Mouse (Mus musculus) left cerebral cortex, postnatal 4 days (tissue): ENCODE data around the gene Psd4. TPM values are rescaled to one million over a fixed set of nuclear protein-coding genes. Genes with fewer than 3 reads are reported as not detected.

Source experiments
- DNase-seq: peaks from one replicate; pipeline ENCODE4 v3.0.0-alpha.2; 2022
- intact Hi-C: fragments of 180-260 bp; cut with DNase I; formaldehyde crosslinking; loops from one replicate; pipeline ENCODE4 v1.15.1; 2025
- total RNA-seq, 2 experiments: library from RNA; stranded (reverse); gene quantifications; 2 replicates each; pipeline ENCODE4 v1.2.3; 2021

The Psd4 gene
- total RNA-seq, 2 experiments from 2014 or later = 0.83 to 2.9 TPM

- intact Hi-C loops = no loop called here
- DNase-seq = peak; percentile 82
Measured at GRCm38 (mm10) chr2:24427866-24428675, 60.7 kb downstream of the Psd4 start.

DNA sequence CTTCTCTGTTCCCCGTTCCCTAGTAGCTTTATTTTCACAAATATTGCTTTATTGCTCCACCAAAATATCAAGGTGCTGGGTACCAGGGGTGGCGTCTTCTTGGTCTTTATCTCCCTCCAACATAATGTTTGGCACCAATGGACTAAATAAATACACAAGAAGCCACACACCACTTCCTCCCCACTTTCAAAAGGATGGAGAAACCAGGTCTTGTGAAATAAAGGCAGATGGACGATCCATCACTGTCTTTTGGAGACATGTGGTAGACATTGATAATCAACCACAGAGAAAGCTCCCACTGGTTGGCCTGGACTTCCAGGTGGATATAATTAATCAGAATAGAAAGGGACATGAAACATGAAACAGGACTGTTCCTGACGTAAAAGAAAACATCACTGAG is 62.4 kb downstream of the Psd4 start:
- no peak for DNase-seq
- intact Hi-C loops = no loop called here

DNA sequence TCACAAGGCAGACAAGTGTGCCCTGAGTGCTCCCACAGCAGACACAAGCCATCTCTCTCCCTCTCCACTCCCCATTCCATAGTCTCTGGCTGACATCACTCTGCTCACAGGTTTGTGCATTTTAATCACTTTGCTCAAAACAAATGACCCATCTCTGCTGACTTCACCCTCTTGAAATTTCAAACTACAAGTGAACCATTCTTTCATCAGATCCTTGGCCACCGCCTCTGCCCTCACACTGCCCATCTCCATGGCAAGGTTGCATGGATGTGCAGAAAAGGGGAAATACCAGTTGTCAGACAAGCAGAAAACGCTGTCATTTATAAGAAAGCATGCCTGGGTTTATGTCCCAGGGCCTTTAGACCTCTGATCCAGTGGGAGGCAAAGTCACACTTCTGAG is 67.3 kb downstream of the Psd4 start:
- intact Hi-C loops = no loop called here
- no peak for DNase-seq

GRCm38 (mm10) chr2:24435699-24436098 is 68.3 kb downstream of the Psd4 start:
- intact Hi-C loops = no loop called here
- DNase-seq = no peak

- DNase-seq = no peak
- intact Hi-C loops = no loop called here
Measured at GRCm38 (mm10) chr2:24440056-24440455, 72.7 kb downstream of the Psd4 start.

DNA sequence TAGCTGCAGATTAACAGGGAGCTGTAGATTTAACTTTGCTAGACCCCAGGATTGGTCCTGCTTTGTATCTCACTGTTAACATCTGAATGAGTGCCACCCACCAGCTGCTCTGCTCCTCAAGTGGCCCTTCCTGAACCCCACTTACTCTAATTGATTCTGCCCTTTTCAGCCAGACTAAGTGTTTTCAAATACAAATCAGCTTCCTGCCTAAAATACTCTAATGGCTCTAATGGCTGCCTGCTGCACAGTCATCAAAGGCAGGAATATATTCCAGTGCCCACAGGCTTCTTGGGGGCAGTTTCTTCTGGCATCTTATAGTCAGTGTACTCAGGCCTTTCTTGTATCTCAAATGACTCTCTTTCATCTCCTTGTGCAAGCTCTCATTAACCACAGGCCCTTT is 74.5 kb downstream of the Psd4 start:
- intact Hi-C loops = no loop called here
- no peak for DNase-seq

DNA sequence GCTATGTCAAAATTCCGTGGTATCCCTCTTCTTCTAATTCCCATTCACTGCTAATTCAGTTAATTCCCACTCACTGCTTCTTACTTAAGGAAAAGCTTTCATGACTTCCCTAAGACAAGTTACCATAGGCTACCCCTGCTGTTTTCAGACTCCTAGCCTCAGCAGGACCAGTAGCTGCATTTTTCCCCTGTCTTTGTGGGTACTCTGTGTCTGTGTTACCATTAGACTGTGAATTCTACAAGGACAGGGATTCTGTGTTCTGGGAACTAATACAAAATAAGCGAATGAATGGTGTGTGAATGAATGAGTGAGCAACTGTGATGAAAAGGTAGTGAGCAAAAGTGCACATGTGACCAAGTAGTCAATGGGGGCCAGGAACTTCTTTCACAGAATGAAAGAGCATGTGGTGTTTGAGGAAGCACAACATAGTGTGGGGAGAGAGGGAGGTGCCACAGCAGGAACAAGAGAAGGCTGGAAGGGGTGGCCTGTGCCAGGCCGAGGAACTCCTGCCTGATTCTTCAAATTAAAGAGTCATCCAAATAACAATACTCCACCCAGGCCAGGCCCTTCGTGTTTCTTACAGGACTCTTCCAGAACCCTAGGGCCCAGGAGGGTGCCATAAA is 75.0 kb downstream of the Psd4 start:
- no peak for DNase-seq
- intact Hi-C loops = no loop called here

DNA sequence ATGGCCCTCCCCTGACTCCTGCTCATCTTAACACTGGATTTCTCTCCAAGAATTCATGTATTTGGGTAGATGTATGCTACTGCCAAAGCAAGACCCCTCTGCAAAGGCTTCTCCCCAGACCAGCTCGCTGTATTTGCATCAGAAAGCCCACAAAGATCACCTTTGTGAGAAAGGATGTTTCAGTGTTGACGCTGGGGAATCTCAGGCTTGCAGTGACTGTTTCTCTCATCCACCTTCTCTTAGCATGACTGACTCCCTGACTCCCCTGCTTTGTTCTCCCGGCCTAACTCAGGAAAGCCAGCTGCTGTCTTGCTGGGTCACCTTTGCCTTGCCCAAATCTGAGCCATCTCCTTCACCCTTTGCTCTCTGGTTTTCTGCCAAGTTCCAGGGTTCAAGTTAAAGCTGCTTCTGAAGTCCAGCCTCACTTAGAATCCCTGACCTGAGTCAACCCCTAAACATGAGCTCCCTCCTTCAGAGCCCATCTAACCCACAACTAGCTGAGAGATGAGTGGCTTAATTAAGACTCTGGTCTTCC is 75.9 kb downstream of the Psd4 start:
- no peak for DNase-seq
- intact Hi-C loops = no loop called here

GRCm38 (mm10) chr2:24449111-24449510 is 81.7 kb downstream of the Psd4 start:
- intact Hi-C loops = no loop called here

DNA sequence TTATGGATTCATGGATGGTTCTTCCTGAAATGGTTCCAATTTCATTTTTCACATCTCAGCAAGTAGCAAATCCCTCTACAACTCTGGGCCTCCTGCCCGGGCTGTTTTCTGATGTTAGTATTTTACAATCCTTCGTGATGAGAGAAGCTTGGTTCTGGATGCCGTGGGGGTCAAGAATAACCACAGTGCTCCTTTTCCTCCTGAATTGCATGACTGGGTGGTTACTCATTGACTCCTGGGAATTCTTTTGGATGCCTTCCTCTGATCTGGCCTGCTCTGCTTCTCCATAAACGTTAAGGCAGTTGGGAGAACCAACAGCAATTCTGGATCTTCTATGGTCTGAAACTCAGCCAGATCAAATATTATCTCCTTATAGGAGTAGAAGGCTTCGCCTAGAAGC is 85.8 kb downstream of the Psd4 start:
- DNase-seq = no peak
- intact Hi-C loops = no loop called here

More at GRCm38 (mm10) chr2:24449111-24449510, 81.7 kb downstream of the Psd4 start:
- no peak for DNase-seq

- DNase-seq = no peak
- intact Hi-C loops = no loop called here
Measured at GRCm38 (mm10) chr2:24454429-24455011, 87.1 kb downstream of the Psd4 start.

- intact Hi-C loops = no loop called here
Measured at GRCm38 (mm10) chr2:24455057-24455855, 87.9 kb downstream of the Psd4 start.

GRCm38 (mm10) chr2:24456841-24457240 is 89.5 kb downstream of the Psd4 start:
- DNase-seq = no peak
- intact Hi-C loops = no loop called here

More at GRCm38 (mm10) chr2:24455057-24455855, 87.9 kb downstream of the Psd4 start:
- no peak for DNase-seq

DNA sequence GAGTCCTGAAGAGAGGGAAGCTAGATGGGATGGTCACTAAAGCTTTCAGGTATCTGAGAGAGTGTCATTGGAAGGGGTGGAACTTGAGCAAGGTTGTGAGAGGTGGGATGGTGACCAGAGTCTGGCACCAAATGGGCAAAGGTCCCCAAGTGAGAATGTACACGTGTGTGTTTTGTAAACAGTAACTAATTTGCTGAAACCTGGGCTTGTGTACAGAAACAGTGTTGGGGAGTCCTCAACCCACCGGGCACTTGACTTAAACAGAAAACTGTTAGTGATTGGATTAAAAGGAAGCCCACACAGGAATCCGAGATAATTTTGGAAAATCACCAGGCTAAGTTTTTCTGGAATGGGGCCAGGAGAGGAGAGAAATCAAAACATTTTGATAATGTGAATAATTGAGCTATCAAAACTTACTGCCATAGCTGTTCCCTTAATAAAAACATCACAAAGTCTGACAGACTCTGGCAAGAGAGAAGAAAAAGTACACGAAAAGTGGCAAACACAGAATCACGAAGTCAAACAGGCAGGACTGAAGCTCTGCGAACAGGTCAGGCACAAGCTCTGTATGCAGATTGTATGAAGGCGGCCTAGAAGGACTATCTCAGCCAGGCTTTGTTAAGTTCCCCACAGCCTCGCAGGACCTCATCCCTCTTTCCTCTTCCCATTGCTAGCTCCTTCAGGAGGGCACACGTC is 92.9 kb downstream of the Psd4 start:
- DNase-seq = no peak
- intact Hi-C loops = no loop called here

DNA sequence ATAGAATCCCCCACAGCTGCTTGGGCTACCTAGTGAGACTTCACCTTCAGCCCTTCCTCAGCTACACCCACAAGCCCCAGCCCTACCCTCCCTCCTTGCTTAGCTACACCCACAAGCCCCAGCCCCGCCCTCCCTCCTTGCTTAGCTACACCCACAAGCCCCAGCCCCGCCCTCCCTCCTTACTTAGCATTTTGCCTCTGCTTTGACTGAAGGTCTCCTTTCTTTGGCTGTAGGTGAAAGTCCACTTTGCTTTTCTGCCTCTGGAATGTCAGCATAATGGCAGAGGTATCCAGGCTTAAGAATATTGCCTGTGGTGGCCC is 93.4 kb downstream of the Psd4 start:
- no peak for DNase-seq
- intact Hi-C loops = no loop called here

Other genes starting within 250 kb of the Psd4 start
- gene Il1f8, start 214.4 kb upstream of the Psd4 start, total RNA-seq = not detected
- gene Il1f9, start 181.1 kb upstream of the Psd4 start, total RNA-seq = not detected
- not detected for gene Il1f6, start 152.2 kb upstream of the Psd4 start, total RNA-seq
- gene Il1f5, start 90.6 kb upstream of the Psd4 start, total RNA-seq = not detected
- gene Il1f10, start 76.4 kb upstream of the Psd4 start, total RNA-seq = not detected
- not detected for gene Il1rn, start 30.7 kb upstream of the Psd4 start, total RNA-seq
- not detected for gene Pax8, start 108.0 kb downstream of the Psd4 start, total RNA-seq